Mouse (Mus musculus) liver, embryonic 14.5 days (tissue): ENCODE data around the gene Slc25a39.

Source experiments
- CTCF ChIP-seq: IDR thresholded peaks from 2 replicates; pipeline ENCODE4 v1.5.1; 2016; ENCODE audit warnings: antibody characterized with exemption, low read depth, control low read depth
- EP300 ChIP-seq: IDR thresholded peaks from 2 replicates; pipeline ENCODE4 v1.6.1; 2016; ENCODE audit warnings: antibody characterized with exemption, low read depth

DNA sequence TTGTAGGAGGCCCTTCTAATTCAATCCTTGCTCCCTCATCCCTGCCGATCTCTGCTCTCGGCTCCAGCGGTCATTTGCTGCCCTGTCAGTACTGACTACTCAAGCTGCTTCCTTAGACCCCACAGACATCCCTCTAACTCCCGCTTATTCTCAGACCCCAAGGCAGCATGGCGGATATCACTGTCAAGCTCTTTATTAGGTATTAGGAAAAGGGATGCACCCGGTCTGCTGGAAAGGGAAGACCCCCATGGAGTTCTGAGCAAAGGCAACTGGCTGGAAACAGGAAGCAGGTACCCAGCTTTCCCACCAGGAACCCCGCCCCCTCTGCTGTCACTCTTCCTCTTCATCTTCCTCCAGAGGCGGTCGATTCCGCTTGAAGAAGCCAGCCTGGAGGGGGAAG is 45.4 kb upstream of the Slc25a39 start:
- no peak for TF ChIP-seq CTCF
- TF ChIP-seq EP300 = no peak
